13 mouse cellular contexts compared by ENCODE assay signal in genomic region chr8:115006561-115006960, GRCm38 (mm10).
DNase-seq lines count a peak whose midpoint lies in the region; ATAC-seq and TF ChIP-seq lines count a peak whose summit lies in the region.
"Had no signal": no experiment of that assay in that cellular context is flagged by ENCODE, and none has a peak within 500 bp of the region (broad histone marks: within the 10 kb centered on the region; RNA-seq: fewer than 3 reads in every experiment).

No protein-coding gene starts in this region.

- H3K4me1 ChIP-seq in lung, postnatal 0 days (ENCODE audit: insufficient read depth, low read depth, low read length) = peaks cover 12% of the 10 kb centered on the region; the same call in 1 of the 2 replicates
- H3K4me1 ChIP-seq: liver, embryonic 13.5 days had no signal

- no peaks in the 10 kb centered on the region for H3K36me3 ChIP-seq in lung, postnatal 0 days (ENCODE audit: insufficient read depth, low read length)
- H3K36me3 ChIP-seq: G1E; heart, embryonic 13.5 days; liver, embryonic 13.5 days had no signal

- no peak for TF ChIP-seq CTCF in gastrocnemius, adult 2 months (IDR thresholded peaks at IDR 0.05)
- TF ChIP-seq CTCF in lung, postnatal 0 days (IDR thresholded peaks at IDR 0.05) = no peak

- no peak for ATAC-seq in lung, postnatal 0 days
- no peak for ATAC-seq in activated CD4-positive, CD25-positive, alpha-beta regulatory T cell, adult 4 months

- DNase-seq in gastrocnemius, adult 2 months = peak; percentile 23
- DNase-seq in gastrocnemius, postnatal 36 days = no peak
- no peak for DNase-seq in lung, postnatal 0 days (ENCODE audit: low spot score)
- DNase-seq in lung, adult 18-20 months = no peak
- DNase-seq in adrenal gland, postnatal 25 days = peak; percentile 35
- peak; percentile 27 for DNase-seq in lung, postnatal 36 days
- no peak for DNase-seq in frontal cortex, postnatal 36 days (ENCODE audit: low spot score in 2 of 2)
- DNase-seq: cerebellum, adult 11 months; liver, embryonic 13.5 days; midbrain, embryonic 14.5 days had no signal

- 67% methylated on average over 8 of the region's 8 CpGs for WGBS in lung, postnatal 0 days

- H3K9ac ChIP-seq in lung, postnatal 0 days (replicated peaks; ENCODE audit: low read depth) = no peak overlapping the region
- H3K9ac ChIP-seq: heart, embryonic 13.5 days; liver, embryonic 13.5 days had no signal

- H3K4me3 ChIP-seq in gastrocnemius, adult 2 months = no peak overlapping the region
- H3K4me3 ChIP-seq in lung, postnatal 0 days (ENCODE audit: low read depth, low read length) = no peak overlapping the region
- H3K4me3 ChIP-seq: heart, embryonic 13.5 days; liver, embryonic 13.5 days had no signal

- H3K9me3 ChIP-seq in lung, postnatal 0 days (ENCODE audit: low read length) = no peaks in the 10 kb centered on the region

- intact Hi-C loops in gastrocnemius, adult 2 months (cut with DNase I) = no loop called here
- intact Hi-C loops in gastrocnemius, postnatal 36 days (cut with DNase I) = no loop called here

- no peak for TF ChIP-seq EP300 in lung, postnatal 0 days (IDR thresholded peaks at IDR 0.05)

- H3K4me2 ChIP-seq in lung, postnatal 0 days (replicated peaks; ENCODE audit: low read depth, low read length) = no peak overlapping the region
- H3K4me2 ChIP-seq: heart, embryonic 13.5 days; liver, embryonic 13.5 days had no signal

- no peaks in the 10 kb centered on the region for H3K27me3 ChIP-seq in lung, postnatal 0 days (replicated peaks; ENCODE audit: insufficient read depth, low read length)
- H3K27me3 ChIP-seq: heart, embryonic 13.5 days; liver, embryonic 13.5 days had no signal

- no peak overlapping the region for H3K27ac ChIP-seq in gastrocnemius, adult 2 months
- 0 out of 2 replicates have a peak overlapping the region, but pooled peaks have one; percentile 9 for H3K27ac ChIP-seq in lung, postnatal 0 days (ENCODE audit: low read length)
- H3K27ac ChIP-seq: heart, embryonic 13.5 days; liver, embryonic 13.5 days had no signal

Comparison
In these comparisons a context has a peak if more than half of its experiments do, and no peak if none do; other contexts are left out.
1. DNase-seq: peak in gastrocnemius, adult 2 months (single experiment), adrenal gland, postnatal 25 days (single experiment) and lung, postnatal 36 days (single experiment); none in gastrocnemius, postnatal 36 days (0 of 2), lung, postnatal 0 days (single experiment), lung, adult 18-20 months (0 of 2) and frontal cortex, postnatal 36 days (0 of 2).